Mouse (Mus musculus) 416B (cell line): ENCODE measurements around the gene Lrrc3b.

Experiments
- DNase-seq: peaks from one replicate; pipeline ENCODE4 v3.0.0; 2011; ENCODE audit warnings: low read depth

Gene Lrrc3b

GRCm38 (mm10) chr14:15438485-15439157, at the start of gene Lrrc3b:
Gene Lrrc3b, minus strand, starts transcription at chr14:15438987.
- no peak for DNase-seq

GRCm38 (mm10) chr14:15477668-15478067, 38.9 kb upstream of the Lrrc3b start:
- no peak for DNase-seq

- no peak for DNase-seq
These were observed 697 bp downstream of the Lrrc3b start for GRCm38 (mm10) chr14:15438096-15438484.

GRCm38 (mm10) chr14:15437501-15437941, 1.3 kb downstream of the Lrrc3b start:
- DNase-seq, result no peak

- no peak for DNase-seq
These were observed 1.7 kb downstream of the Lrrc3b start for GRCm38 (mm10) chr14:15437046-15437445.

- no peak for DNase-seq
These were observed 2.2 kb downstream of the Lrrc3b start for GRCm38 (mm10) chr14:15436586-15436985.

- DNase-seq, result no peak
These were observed 6.4 kb downstream of the Lrrc3b start for GRCm38 (mm10) chr14:15432396-15432795.

GRCm38 (mm10) chr14:15421624-15422023, 17.2 kb downstream of the Lrrc3b start:
- DNase-seq, result no peak

- DNase-seq, result no peak
These were observed 27.9 kb downstream of the Lrrc3b start for GRCm38 (mm10) chr14:15410686-15411534.

- no peak for DNase-seq
These were observed 53.3 kb downstream of the Lrrc3b start for GRCm38 (mm10) chr14:15385536-15385935.

GRCm38 (mm10) chr14:15384972-15385371, 53.8 kb downstream of the Lrrc3b start:
- no peak for DNase-seq

- no peak for DNase-seq
These were observed 54.3 kb downstream of the Lrrc3b start for GRCm38 (mm10) chr14:15384532-15384931.

- DNase-seq, result no peak
These were observed 55.7 kb downstream of the Lrrc3b start for GRCm38 (mm10) chr14:15383133-15383532.

- DNase-seq, result no peak
These were observed 61.4 kb downstream of the Lrrc3b start for GRCm38 (mm10) chr14:15377368-15377767.

- DNase-seq, result no peak
These were observed 62.0 kb downstream of the Lrrc3b start for GRCm38 (mm10) chr14:15376786-15377185.

GRCm38 (mm10) chr14:15374271-15374670, 64.5 kb downstream of the Lrrc3b start:
- DNase-seq, result no peak

- no peak for DNase-seq
These were observed 65.8 kb downstream of the Lrrc3b start for GRCm38 (mm10) chr14:15372985-15373384.

GRCm38 (mm10) chr14:15365045-15365444, 73.7 kb downstream of the Lrrc3b start:
- no peak for DNase-seq

GRCm38 (mm10) chr14:15359893-15360292, 78.9 kb downstream of the Lrrc3b start:
- no peak for DNase-seq

- no peak for DNase-seq
These were observed 79.7 kb downstream of the Lrrc3b start for GRCm38 (mm10) chr14:15359134-15359533.

- peak; percentile 47 for DNase-seq
These were observed 83.3 kb downstream of the Lrrc3b start for GRCm38 (mm10) chr14:15355512-15355911.

- no peak for DNase-seq
These were observed 84.5 kb downstream of the Lrrc3b start for GRCm38 (mm10) chr14:15354299-15354698.

- DNase-seq, result no peak
These were observed 105.7 kb downstream of the Lrrc3b start for GRCm38 (mm10) chr14:15333130-15333529.
